Mouse (Mus musculus) midbrain, embryonic 14.5 days (tissue): ENCODE data around the gene Akap6. TPM values are rescaled to one million over a fixed set of nuclear protein-coding genes. Genes with fewer than 3 reads are reported as not detected.
A peak's percentile ranks its signal among the peaks of the same experiment; 100 is the strongest.
"Not testable (repeated sequence)": the region's sequence is repeated elsewhere in the genome, so short reads cannot be mapped to it uniquely, and the experiment has no call there.

Experiments used
- ATAC-seq: fragments of 200-750 bp; cut with Nextera tagmentation; 2 replicates; pipeline ENCODE4 v1.8.0; 2017; ENCODE audit warnings: moderate number of reproducible peaks, moderate library complexity; ENCODE audit not compliant: low FRiP score, low TSS enrichment
- DNase-seq: peaks from one replicate; pipeline ENCODE4 v3.0.0-alpha.2; 2015
- H3K27ac ChIP-seq: fragments of 300-500 bp; sonication (generic); replicated peaks from 2 replicates; pipeline ENCODE4 v1.5.1; 2014; ENCODE audit warnings: mild to moderate bottlenecking, low read depth, low read length, moderate library complexity
- H3K27me3 ChIP-seq: fragments of 300-500 bp; sonication (generic); 2 replicates; pipeline ENCODE4 v1.6.1; 2014; ENCODE audit warnings: low read length, control low read depth, mixed read lengths; ENCODE audit not compliant: control insufficient read depth, insufficient read depth
- H3K36me3 ChIP-seq: fragments of 300-500 bp; sonication (generic); 2 replicates; pipeline ENCODE4 v1.6.1; 2014; ENCODE audit warnings: low read length, control low read depth; ENCODE audit not compliant: control insufficient read depth, insufficient read depth
- H3K4me1 ChIP-seq: fragments of 300-500 bp; sonication (generic); 2 replicates; pipeline ENCODE4 v1.6.1; 2014; ENCODE audit warnings: mild to moderate bottlenecking, antibody characterized with exemption, low read length, control low read depth; ENCODE audit not compliant: control insufficient read depth, insufficient read depth
- H3K4me2 ChIP-seq: fragments of 300-500 bp; sonication (generic); 2 replicates; pipeline ENCODE4 v1.6.1; 2014; ENCODE audit warnings: mild to moderate bottlenecking, low read length, moderate library complexity
- H3K4me3 ChIP-seq: fragments of 300-500 bp; sonication (generic); replicated peaks from 2 replicates; pipeline ENCODE4 v1.5.1; 2014; ENCODE audit warnings: low read depth, low read length
- H3K9ac ChIP-seq: fragments of 300-500 bp; sonication (generic); replicated peaks from 2 replicates; pipeline ENCODE4 v1.6.1; 2014; ENCODE audit warnings: mild to moderate bottlenecking, low read length, moderate library complexity
- H3K9me3 ChIP-seq: fragments of 300-500 bp; sonication (generic); 2 replicates; pipeline ENCODE4 v1.6.1; 2016; ENCODE audit warnings: low read length, control low read depth, mixed read lengths; ENCODE audit not compliant: control insufficient read depth
- WGBS: fragments of 180-500 bp; shearing (Covaris S2); extraction: QIAGEN DNeasy Blood & Tissue Kit; methylation state at CpG from one replicate; pipeline ENCODE4 v1.1.7; 2014; 5-methylcytosine and 5-hydroxymethylcytosine counted together
- polyA plus RNA-seq: library from polyadenylated mRNA; unstranded; fragments of >200 nt; fragmentation: Nextera tagmentation; extraction: Ambion mirVana; gene quantifications from 2 replicates; pipeline ENCODE4 v1.2.1, GENCODE M21; 2014

Akap6 gene
- polyA plus RNA-seq, 1 experiment from 2014 or later = 35.2 TPM

GRCm38 (mm10) chr12:52726434-52727231 is 27.4 kb downstream of the Akap6 start:
- Histone ChIP-seq H3K27ac (no peak overlapping the region), H3K4me2 (no peak overlapping the region), H3K4me3 (no peak overlapping the region), H3K36me3 (peaks cover 4% of the 10 kb centered on the region; the same call in 1 of the 2 replicates), H3K9ac (no peak overlapping the region), H3K9me3 (no peaks in the 10 kb centered on the region), H3K4me1 (peaks cover 6% of the 10 kb centered on the region; the same call in 1 of the 2 replicates), H3K27me3 (no peaks in the 10 kb centered on the region)
- DNase-seq (no peak), ATAC-seq (no peak)
- WGBS = 39% methylated on average over 10 of the region's 10 CpGs

- Histone ChIP-seq H3K4me1 (peaks cover 6% of the 10 kb centered on the region; the same call in 1 of the 2 replicates), H3K9ac (no peak overlapping the region), H3K36me3 (no peaks in the 10 kb centered on the region; the same call in 1 of the 2 replicates), H3K27me3 (no peaks in the 10 kb centered on the region), H3K4me2 (no peak overlapping the region), H3K9me3 (no peaks in the 10 kb centered on the region), H3K27ac (no peak overlapping the region), H3K4me3 (no peak overlapping the region)
- no peak for DNase-seq
- 90% methylated on average over 6 of the region's 6 CpGs for WGBS
- no peak for ATAC-seq
Measured at GRCm38 (mm10) chr12:52729396-52729795, 30.2 kb downstream of the Akap6 start.

- H3K4me1 ChIP-seq = not testable (repeated sequence)
Measured at GRCm38 (mm10) chr12:52735161-52735560, 36.0 kb downstream of the Akap6 start.

GRCm38 (mm10) chr12:52737151-52737550 is 38.0 kb downstream of the Akap6 start:
- DNase-seq = no peak
- Histone ChIP-seq H3K36me3 (no peaks in the 10 kb centered on the region), H3K27me3 (no peaks in the 10 kb centered on the region), H3K4me1 (no peaks in the 10 kb centered on the region), H3K9ac (no peak overlapping the region), H3K27ac (no peak overlapping the region), H3K4me2 (no peak overlapping the region), H3K9me3 (no peaks in the 10 kb centered on the region), H3K4me3 (no peak overlapping the region)
- WGBS = 100% methylated on average over 1 of the region's 1 CpGs
- no peak for ATAC-seq

More at GRCm38 (mm10) chr12:52735161-52735560, 36.0 kb downstream of the Akap6 start:
- not testable (repeated sequence) for DNase-seq, H3K9ac ChIP-seq, ATAC-seq, H3K9me3 ChIP-seq, H3K27me3 ChIP-seq, H3K27ac ChIP-seq, H3K4me2 ChIP-seq, H3K4me3 ChIP-seq, H3K36me3 ChIP-seq
- 98% methylated on average over 6 of the region's 11 CpGs for WGBS

- DNase-seq = no peak
- WGBS = 95% methylated on average over 3 of the region's 3 CpGs
Measured at GRCm38 (mm10) chr12:52739326-52739725, 40.1 kb downstream of the Akap6 start.

GRCm38 (mm10) chr12:52741801-52742200 is 42.6 kb downstream of the Akap6 start:
- no peak overlapping the region for H3K9ac ChIP-seq
- H3K4me3 ChIP-seq = no peak overlapping the region
- H3K36me3 ChIP-seq = no peaks in the 10 kb centered on the region; the same call in 1 of the 2 replicates
- H3K4me1 ChIP-seq = no peaks in the 10 kb centered on the region
- ATAC-seq (no peak), DNase-seq (no peak)
- H3K9me3 ChIP-seq = no peaks in the 10 kb centered on the region
- H3K4me2 ChIP-seq = no peak overlapping the region
- H3K27ac ChIP-seq = no peak overlapping the region
- no peaks in the 10 kb centered on the region for H3K27me3 ChIP-seq
- WGBS = 94% methylated on average over 5 of the region's 5 CpGs

More at GRCm38 (mm10) chr12:52739326-52739725, 40.1 kb downstream of the Akap6 start:
- no peak overlapping the region for H3K9ac ChIP-seq
- H3K4me2 ChIP-seq = no peak overlapping the region
- no peaks in the 10 kb centered on the region for H3K27me3 ChIP-seq
- H3K27ac ChIP-seq = no peak overlapping the region
- H3K4me3 ChIP-seq = no peak overlapping the region
- no peaks in the 10 kb centered on the region for H3K4me1 ChIP-seq
- ATAC-seq = no peak
- H3K36me3 ChIP-seq = no peaks in the 10 kb centered on the region; the same call in 1 of the 2 replicates
- H3K9me3 ChIP-seq = no peaks in the 10 kb centered on the region

GRCm38 (mm10) chr12:52750006-52750405 is 50.8 kb downstream of the Akap6 start:
- 55% methylated on average over 12 of the region's 12 CpGs for WGBS
- no peak overlapping the region for H3K4me2 ChIP-seq

GRCm38 (mm10) chr12:52755649-52756048 is 56.5 kb downstream of the Akap6 start:
- peak overlapping the region; percentile 17; the same call in 1 of the 2 replicates for H3K4me2 ChIP-seq
- H3K36me3 ChIP-seq = no peaks in the 10 kb centered on the region
- peak overlapping the region; percentile 55; the same call in 1 of the 2 replicates for H3K27ac ChIP-seq
- no peaks in the 10 kb centered on the region for H3K9me3 ChIP-seq
- ATAC-seq (no peak), DNase-seq (peak; percentile 70)
- peaks cover 6% of the 10 kb centered on the region; the same call in 1 of the 2 replicates for H3K4me1 ChIP-seq
- WGBS = 55% methylated on average over 2 of the region's 2 CpGs
- no peak overlapping the region for H3K4me3 ChIP-seq
- H3K9ac ChIP-seq = no peak overlapping the region
- H3K27me3 ChIP-seq = no peaks in the 10 kb centered on the region

More at GRCm38 (mm10) chr12:52750006-52750405, 50.8 kb downstream of the Akap6 start:
- no peak overlapping the region for H3K9ac ChIP-seq
- no peak for DNase-seq
- H3K4me3 ChIP-seq = no peak overlapping the region
- no peaks in the 10 kb centered on the region for H3K36me3 ChIP-seq
- no peak for ATAC-seq
- H3K4me1 ChIP-seq = peaks cover 3% of the 10 kb centered on the region; the same call in 1 of the 2 replicates
- H3K27me3 ChIP-seq = no peaks in the 10 kb centered on the region
- no peaks in the 10 kb centered on the region for H3K9me3 ChIP-seq
- H3K27ac ChIP-seq = no peak overlapping the region

- peaks cover 6% of the 10 kb centered on the region; the same call in 1 of the 2 replicates for H3K4me1 ChIP-seq
- DNase-seq (no peak), ATAC-seq (no peak)
- no peaks in the 10 kb centered on the region for H3K9me3 ChIP-seq
- no peak overlapping the region for H3K4me2 ChIP-seq
- H3K36me3 ChIP-seq = no peaks in the 10 kb centered on the region
- no peak overlapping the region for H3K4me3 ChIP-seq
- H3K9ac ChIP-seq = no peak overlapping the region
- H3K27ac ChIP-seq = no peak overlapping the region
- 6% methylated on average over 4 of the region's 4 CpGs for WGBS
- H3K27me3 ChIP-seq = no peaks in the 10 kb centered on the region
Measured at GRCm38 (mm10) chr12:52757881-52758280, 58.7 kb downstream of the Akap6 start.
